Mouse (Mus musculus): Measurements from ENCODE around the gene Rab10. TPM values are rescaled to one million over a fixed set of nuclear protein-coding genes. Genes with fewer than 3 reads are reported as not detected.

The Rab10 gene
- polyA plus RNA-seq, 1 experiment from 2014 or later: 74.8 TPM

DNA sequence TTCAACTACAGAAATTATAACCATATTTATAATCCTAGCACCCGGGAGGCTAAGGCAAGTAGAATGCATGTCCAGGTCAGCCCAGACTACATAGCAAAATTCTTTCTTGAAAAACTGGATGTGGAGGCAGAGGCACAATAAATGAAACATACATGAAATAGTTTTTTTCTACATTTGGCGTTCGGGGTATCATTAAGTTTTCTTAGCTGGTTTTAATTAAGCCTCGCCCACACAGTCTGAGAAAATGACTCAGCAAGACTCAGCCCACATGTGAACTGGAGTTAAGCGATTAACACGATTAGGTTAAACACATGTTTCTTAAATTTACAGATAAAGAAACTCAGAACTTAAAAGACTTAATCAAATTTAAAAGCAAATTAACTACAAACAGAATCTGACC is 24.4 kb downstream of the Rab10 start:
- Histone ChIP-seq H3K27me3 (ENCODE audit: low read depth, poor library complexity, severe bottlenecking) (no peaks in the 10 kb centered on the region), H3K36me3 (peaks cover 8% of the 10 kb centered on the region), H3K4me3 (no peak overlapping the region), H3K4me1 (no peaks in the 10 kb centered on the region), H3K27ac (no peak overlapping the region), H3K9me3 (replicated peaks) (no peaks in the 10 kb centered on the region)
- WGBS: 73% methylated on average over 6 of the region's 6 CpGs
- DNase-seq (ENCODE audit: low spot score): no peak

DNA sequence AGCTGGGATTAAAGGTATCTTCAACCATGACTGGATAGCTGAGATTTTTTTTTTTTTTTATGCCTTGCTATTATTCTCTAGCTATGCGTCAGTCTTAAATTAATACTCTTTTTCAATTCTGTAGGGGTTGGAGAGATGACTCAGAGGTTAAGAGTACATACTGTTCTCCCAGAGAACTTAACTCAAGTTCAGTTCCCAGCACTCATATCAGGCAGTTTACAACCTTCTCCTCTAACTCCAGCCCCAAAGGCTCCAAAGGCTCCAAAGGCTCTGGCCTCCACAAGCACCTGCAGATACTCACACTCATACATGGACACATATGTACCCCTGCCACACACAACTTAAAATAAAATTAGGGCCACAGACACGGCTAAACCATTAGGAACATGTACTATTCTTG is 25.3 kb downstream of the Rab10 start:
- Histone ChIP-seq H3K27ac (no peak overlapping the region), H3K36me3 (peaks cover 14% of the 10 kb centered on the region), H3K27me3 (ENCODE audit: low read depth, poor library complexity, severe bottlenecking) (no peaks in the 10 kb centered on the region), H3K4me3 (no peak overlapping the region), H3K4me1 (no peaks in the 10 kb centered on the region), H3K9me3 (replicated peaks) (no peaks in the 10 kb centered on the region)
- no peak for DNase-seq (ENCODE audit: low spot score)
- WGBS: 94% methylated on average over 2 of the region's 2 CpGs

DNA sequence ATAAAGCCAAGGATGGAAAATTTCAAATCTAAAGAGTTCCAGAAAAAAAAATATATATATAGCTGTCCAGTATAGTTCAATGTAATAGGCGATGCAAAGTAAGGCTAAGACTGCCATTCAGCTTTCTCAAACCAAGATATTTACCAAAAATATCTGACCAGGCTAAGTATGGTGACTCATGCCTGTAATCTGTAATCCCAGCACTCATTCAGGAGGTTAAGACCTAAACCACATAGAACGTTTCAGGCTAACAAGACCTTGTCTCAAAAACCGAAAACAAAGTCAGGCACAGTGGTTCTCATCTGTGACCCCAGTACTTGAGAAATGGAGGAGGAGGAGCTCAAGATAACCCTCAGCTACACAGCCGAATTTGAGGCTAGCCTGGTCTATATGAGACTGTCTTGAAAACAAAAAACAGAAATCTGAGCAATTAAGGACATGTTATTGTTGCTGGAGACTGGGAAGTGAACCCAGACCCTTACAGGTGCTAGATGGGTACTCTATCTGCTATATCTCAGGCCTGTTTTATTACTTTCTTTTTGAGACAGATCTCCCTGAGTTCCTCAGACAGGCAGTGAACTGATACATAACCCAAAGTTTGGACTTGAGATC is 25.8 kb downstream of the Rab10 start:
- DNase-seq (ENCODE audit: low spot score): no peak
- H3K27me3 ChIP-seq (ENCODE audit: low read depth, poor library complexity, severe bottlenecking): no peaks in the 10 kb centered on the region
- 91% methylated on average over 4 of the region's 4 CpGs for WGBS
- H3K9me3 ChIP-seq (replicated peaks): no peaks in the 10 kb centered on the region
- H3K36me3 ChIP-seq: peaks cover 14% of the 10 kb centered on the region
- no peak overlapping the region for H3K4me3 ChIP-seq
- H3K27ac ChIP-seq: no peak overlapping the region
- H3K4me1 ChIP-seq: no peaks in the 10 kb centered on the region

DNA sequence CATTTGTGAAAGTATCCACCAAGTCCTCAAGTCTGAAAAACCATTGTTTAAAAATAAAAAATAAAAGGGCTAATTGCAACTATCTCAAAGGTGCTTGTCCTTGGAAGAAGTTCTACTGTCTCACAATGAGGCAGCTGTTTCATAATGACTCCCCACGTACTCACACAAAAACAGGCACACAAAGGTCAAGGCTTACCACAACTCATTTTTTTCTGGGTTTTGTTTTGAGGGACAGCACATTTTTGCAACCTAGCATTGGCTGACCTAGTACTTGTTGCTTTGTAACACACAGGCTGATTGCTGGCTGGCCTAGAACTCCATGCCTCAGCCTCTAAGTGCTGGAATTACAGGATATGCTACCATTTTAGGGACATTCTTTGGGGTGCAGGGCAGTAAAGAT is 26.8 kb downstream of the Rab10 start:
- WGBS: 95% methylated on average over 1 of the region's 1 CpGs

DNA sequence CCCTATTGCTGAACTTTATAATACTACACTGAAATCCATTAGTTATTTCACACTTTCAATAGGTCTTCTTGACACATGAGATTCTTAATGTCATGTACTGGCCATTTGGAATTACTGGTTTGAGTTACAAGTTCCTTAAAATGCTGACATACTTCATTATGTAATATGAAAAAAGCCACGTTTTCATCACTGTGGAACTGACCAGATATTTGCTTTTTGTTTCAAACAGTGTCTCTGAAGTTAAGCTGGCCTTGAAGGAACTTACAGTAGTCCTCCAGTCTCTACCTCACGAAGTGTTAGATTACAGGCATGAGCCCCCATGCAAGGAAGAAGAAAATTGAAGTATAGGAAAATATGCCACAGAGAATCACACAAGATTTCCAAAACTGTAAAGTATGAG is 27.2 kb downstream of the Rab10 start:
- no peaks in the 10 kb centered on the region for H3K9me3 ChIP-seq (replicated peaks)
- no peaks in the 10 kb centered on the region for H3K4me1 ChIP-seq
- H3K27ac ChIP-seq: no peak overlapping the region
- H3K27me3 ChIP-seq (ENCODE audit: low read depth, poor library complexity, severe bottlenecking): no peaks in the 10 kb centered on the region
- no peak for DNase-seq (ENCODE audit: low spot score)
- peaks cover 7% of the 10 kb centered on the region; the same call in 1 of the 2 replicates for H3K36me3 ChIP-seq
- WGBS: 89% methylated on average over 2 of the region's 2 CpGs
- H3K4me3 ChIP-seq: no peak overlapping the region

More for the DNA sequence above, 26.8 kb downstream of the Rab10 start:
- H3K4me1 ChIP-seq: no peaks in the 10 kb centered on the region
- H3K36me3 ChIP-seq: peaks cover 9% of the 10 kb centered on the region
- H3K4me3 ChIP-seq: no peak overlapping the region
- no peak overlapping the region for H3K27ac ChIP-seq
- no peaks in the 10 kb centered on the region for H3K9me3 ChIP-seq (replicated peaks)
- H3K27me3 ChIP-seq (ENCODE audit: low read depth, poor library complexity, severe bottlenecking): no peaks in the 10 kb centered on the region
- no peak for DNase-seq (ENCODE audit: low spot score)

DNA sequence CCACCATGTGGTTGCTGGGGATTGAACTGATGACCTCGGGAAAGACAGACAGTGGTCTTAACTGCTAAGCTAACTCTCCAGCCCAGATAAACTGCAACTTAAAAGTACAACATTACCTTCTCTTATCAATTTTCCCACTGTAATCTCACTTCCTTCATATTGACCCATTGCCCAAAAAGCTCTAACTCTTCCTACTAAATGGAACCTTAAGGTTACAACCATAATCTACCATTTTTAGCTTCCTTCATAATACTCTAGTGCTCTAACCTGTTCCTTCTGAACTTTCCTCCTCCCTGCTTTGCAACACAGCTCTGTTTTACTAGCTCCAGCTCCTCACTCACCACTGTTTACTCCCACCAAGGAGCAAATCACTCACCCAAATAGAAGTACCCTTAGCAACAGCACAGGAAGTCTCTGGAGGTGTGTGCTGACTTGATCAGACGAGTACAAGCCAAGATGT is 30.9 kb downstream of the Rab10 start:
- H3K9me3 ChIP-seq (replicated peaks): no peaks in the 10 kb centered on the region
- WGBS: 86% methylated on average over 2 of the region's 2 CpGs
- no peak overlapping the region for H3K27ac ChIP-seq
- peaks cover 7% of the 10 kb centered on the region; the same call in 1 of the 2 replicates for H3K36me3 ChIP-seq
- H3K4me3 ChIP-seq: no peak overlapping the region
- no peaks in the 10 kb centered on the region for H3K27me3 ChIP-seq (ENCODE audit: low read depth, poor library complexity, severe bottlenecking)
- DNase-seq (ENCODE audit: low spot score): no peak
- no peaks in the 10 kb centered on the region for H3K4me1 ChIP-seq

DNA sequence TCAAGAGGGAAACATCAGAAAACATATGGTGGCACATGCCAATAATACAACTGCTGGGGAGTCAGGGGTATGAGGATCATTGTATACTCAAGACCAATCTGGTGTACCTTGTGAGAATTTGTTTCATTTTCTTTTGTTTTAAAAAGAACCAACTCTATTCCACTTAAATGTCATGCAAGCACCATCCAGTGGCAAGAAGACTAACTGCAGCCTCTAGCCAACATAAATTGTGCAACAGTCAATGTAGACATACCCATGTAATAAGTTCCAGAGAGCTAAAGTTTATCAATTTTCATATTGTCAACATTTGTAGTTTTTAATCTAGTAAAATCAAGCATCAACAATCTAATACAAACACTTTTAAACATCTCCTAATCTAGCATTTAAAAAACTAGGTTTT is 39.0 kb downstream of the Rab10 start:
- Histone ChIP-seq H3K36me3 (peaks cover 6% of the 10 kb centered on the region; the same call in 1 of the 2 replicates), H3K9me3 (replicated peaks) (no peaks in the 10 kb centered on the region)
- no peak for DNase-seq (ENCODE audit: low spot score)

DNA sequence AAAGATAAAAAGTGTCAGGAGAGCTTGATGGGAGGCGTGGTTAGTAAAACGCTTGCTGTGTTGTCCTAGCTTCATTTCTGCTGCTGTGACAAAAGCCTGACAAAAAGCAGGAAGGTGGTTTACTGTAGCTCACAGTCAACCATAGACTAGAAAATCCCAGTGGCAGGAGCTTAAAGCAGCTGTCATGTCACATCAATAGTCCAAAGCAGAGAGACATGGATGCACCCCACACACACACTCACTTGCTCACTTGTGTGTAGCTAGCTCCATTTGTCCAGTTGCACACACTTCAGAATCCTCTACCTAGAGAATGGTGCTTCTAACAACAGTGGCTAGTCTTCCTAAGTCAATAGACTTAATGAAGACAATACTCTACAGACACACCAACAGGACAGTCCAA is 42.4 kb downstream of the Rab10 start:
- Histone ChIP-seq H3K9me3 (replicated peaks) (no peaks in the 10 kb centered on the region), H3K27me3 (ENCODE audit: low read depth, poor library complexity, severe bottlenecking) (no peaks in the 10 kb centered on the region), H3K36me3 (peaks cover 20% of the 10 kb centered on the region), H3K4me1 (no peaks in the 10 kb centered on the region), H3K4me3 (no peak overlapping the region), H3K27ac (no peak overlapping the region)
- DNase-seq (ENCODE audit: low spot score): no peak
- 97% methylated on average over 2 of the region's 2 CpGs for WGBS

More for the DNA sequence above, 39.0 kb downstream of the Rab10 start:
- H3K4me3 ChIP-seq: no peak overlapping the region
- H3K4me1 ChIP-seq: no peaks in the 10 kb centered on the region
- no peak overlapping the region for H3K27ac ChIP-seq
- no peaks in the 10 kb centered on the region for H3K27me3 ChIP-seq (ENCODE audit: low read depth, poor library complexity, severe bottlenecking)

DNA sequence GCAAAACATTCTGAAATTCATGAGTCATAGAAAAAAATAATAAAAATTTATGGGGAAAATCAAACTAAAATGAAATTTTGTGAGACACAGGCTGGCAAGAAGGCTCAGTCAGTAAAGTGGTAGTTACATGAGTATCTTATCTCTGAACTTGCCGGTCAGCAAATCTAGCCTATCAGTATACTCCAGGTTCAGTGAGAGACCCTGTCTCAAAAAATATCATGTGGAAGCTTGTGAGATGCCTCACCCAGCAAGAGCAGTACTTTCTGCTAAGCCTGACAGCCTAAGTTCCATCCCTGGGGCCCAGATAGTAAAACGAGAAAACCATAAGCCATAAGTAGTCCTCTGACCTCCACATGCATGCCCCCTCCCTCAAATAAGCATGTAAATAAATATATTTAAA is 44.6 kb downstream of the Rab10 start:
- H3K27ac ChIP-seq: no peak overlapping the region
- no peaks in the 10 kb centered on the region for H3K4me1 ChIP-seq
- no peak overlapping the region for H3K4me3 ChIP-seq
- no peak for DNase-seq (ENCODE audit: low spot score)
- H3K36me3 ChIP-seq: peaks cover 32% of the 10 kb centered on the region
- WGBS: 95% methylated on average over 2 of the region's 2 CpGs
- H3K9me3 ChIP-seq (replicated peaks): no peaks in the 10 kb centered on the region
- H3K27me3 ChIP-seq (ENCODE audit: low read depth, poor library complexity, severe bottlenecking): no peaks in the 10 kb centered on the region

DNA sequence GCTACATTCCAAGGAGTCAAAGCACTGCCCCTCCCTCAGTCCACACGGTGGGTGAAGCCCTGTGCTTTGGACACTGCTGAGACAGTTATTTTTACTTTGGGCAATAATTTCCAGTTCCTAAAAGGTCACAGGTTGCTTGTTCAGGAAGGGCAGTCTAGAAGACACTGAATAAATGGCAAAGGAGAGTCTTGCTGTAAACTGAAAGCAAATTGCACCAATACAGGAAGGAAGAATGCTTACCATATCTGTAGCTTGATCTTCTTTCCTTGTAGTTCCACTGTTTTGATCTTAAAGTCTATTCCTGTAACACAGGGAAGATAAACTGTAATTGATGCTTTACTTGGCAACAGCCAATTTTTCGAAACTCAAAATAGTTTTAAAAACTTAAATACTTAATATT is 45.3 kb downstream of the Rab10 start:
- 77% methylated on average over 2 of the region's 2 CpGs for WGBS
- no peak for DNase-seq (ENCODE audit: low spot score)

DNA sequence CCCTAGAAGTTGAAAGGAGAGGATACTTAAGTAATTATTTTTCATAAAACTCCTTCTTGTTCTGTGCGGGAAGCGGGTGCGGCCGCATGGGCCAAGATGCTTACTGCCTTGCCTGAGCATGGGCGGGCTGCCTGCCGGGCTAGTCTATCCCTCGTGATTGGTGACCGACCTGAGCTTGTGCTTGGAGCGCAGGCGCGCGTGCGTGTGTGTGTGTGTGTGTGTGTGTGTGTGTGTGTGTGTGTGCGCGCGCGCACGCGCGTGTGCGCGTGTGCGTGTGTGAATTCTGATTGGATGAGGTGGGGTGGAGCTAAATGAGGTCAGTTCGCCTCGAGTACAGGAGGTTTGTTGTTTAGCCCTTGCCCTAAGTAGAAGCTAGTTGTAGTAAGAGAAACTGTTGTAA is 48.2 kb downstream of the Rab10 start:
- peaks cover 47% of the 10 kb centered on the region for H3K36me3 ChIP-seq
- H3K4me1 ChIP-seq: no peaks in the 10 kb centered on the region
- no peak for DNase-seq (ENCODE audit: low spot score)
- H3K4me3 ChIP-seq: no peak overlapping the region
- no peaks in the 10 kb centered on the region for H3K9me3 ChIP-seq (replicated peaks)
- H3K27ac ChIP-seq: no peak overlapping the region
- no peaks in the 10 kb centered on the region for H3K27me3 ChIP-seq (ENCODE audit: low read depth, poor library complexity, severe bottlenecking)
- WGBS: 96% methylated on average over 25 of the region's 25 CpGs

More for the DNA sequence above, 45.3 kb downstream of the Rab10 start:
- Histone ChIP-seq H3K4me3 (no peak overlapping the region), H3K4me1 (no peaks in the 10 kb centered on the region), H3K27me3 (ENCODE audit: low read depth, poor library complexity, severe bottlenecking) (no peaks in the 10 kb centered on the region), H3K36me3 (peaks cover 32% of the 10 kb centered on the region), H3K27ac (no peak overlapping the region), H3K9me3 (replicated peaks) (no peaks in the 10 kb centered on the region)

DNA sequence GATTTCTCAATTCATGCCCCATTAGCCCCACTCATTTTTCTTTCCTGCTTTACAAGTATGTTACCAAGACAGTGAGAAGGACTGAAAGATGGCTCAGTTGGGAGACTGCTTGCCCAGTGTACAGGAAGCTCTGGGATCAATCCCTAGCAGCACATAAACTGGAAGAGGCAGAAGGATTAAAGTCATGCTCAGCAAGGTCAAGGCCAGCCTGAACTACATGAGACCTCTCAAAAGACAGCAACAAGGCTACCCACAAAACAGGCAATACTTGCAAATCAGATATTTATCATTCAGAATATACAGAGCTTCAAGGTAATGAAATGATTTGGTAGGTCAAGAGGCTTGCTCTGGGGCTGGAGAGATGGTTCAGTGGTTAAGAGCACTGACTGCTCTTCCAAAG is 53.8 kb downstream of the Rab10 start:
- no peak overlapping the region for H3K27ac ChIP-seq
- no peaks in the 10 kb centered on the region for H3K9me3 ChIP-seq (replicated peaks)
- no peaks in the 10 kb centered on the region for H3K27me3 ChIP-seq (ENCODE audit: low read depth, poor library complexity, severe bottlenecking)
- DNase-seq (ENCODE audit: low spot score): no peak
- H3K4me3 ChIP-seq: no peak overlapping the region
- peaks cover 64% of the 10 kb centered on the region for H3K36me3 ChIP-seq
- H3K4me1 ChIP-seq: no peaks in the 10 kb centered on the region

DNA sequence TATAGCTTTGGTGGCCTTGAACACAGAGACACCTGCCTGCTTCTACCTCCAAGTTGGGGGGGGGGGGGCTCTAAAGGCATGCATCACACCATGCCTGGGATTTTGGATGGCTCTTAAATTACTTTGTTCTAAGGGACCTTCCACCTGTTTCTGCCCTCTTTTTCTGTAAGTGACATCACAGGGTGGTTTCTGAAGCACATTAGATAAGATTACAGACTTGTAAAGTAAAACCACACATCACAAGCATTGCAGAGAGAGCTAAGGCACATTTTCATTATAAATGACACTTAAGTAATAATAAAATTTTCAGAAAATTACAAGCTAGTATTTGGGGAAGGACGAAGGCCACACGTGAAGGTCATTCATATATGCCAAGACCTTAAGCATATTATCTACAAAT is 54.3 kb downstream of the Rab10 start:
- H3K9me3 ChIP-seq (replicated peaks): no peaks in the 10 kb centered on the region
- H3K4me1 ChIP-seq: no peaks in the 10 kb centered on the region
- no peak overlapping the region for H3K4me3 ChIP-seq
- no peak for DNase-seq (ENCODE audit: low spot score)
- H3K27ac ChIP-seq: no peak overlapping the region
- WGBS: 93% methylated on average over 2 of the region's 2 CpGs
- peaks cover 64% of the 10 kb centered on the region for H3K36me3 ChIP-seq
- no peaks in the 10 kb centered on the region for H3K27me3 ChIP-seq (ENCODE audit: low read depth, poor library complexity, severe bottlenecking)

DNA sequence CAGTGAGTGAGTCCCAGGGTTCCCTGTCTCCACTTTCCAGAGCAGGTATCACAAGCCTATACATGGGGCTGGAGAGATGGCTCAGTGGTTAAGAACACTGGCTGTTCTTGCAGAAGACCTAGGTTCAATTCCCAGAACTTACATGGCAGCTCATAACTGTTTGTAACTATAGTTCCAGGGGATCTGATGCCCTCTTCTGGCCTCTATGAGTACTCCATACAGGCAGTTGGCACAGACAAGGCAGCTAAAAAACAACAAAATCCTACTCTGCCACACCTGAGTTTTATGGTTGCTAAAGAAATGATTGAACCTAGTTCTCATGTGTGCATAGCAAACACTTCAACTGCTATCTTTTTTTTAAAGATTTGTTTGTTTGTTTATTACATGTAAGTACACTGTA is 56.2 kb downstream of the Rab10 start:
- H3K4me1 ChIP-seq: no peaks in the 10 kb centered on the region
- H3K4me3 ChIP-seq: no peak overlapping the region
- no peaks in the 10 kb centered on the region for H3K27me3 ChIP-seq (ENCODE audit: low read depth, poor library complexity, severe bottlenecking)
- no peaks in the 10 kb centered on the region for H3K9me3 ChIP-seq (replicated peaks)
- H3K36me3 ChIP-seq: peaks cover 73% of the 10 kb centered on the region
- no peak for DNase-seq (ENCODE audit: low spot score)
- H3K27ac ChIP-seq: no peak overlapping the region

Measured in limb, embryonic 10.5 days (tissue).